Mouse (Mus musculus) testis, postnatal 10 days (tissue): ENCODE measurements around the gene Ppp1r13l.

Experiments
- DNase-seq: peaks from one replicate; pipeline ENCODE4 v3.0.0; 2021; ENCODE audit warnings: low spot score

Ppp1r13l gene

GRCm38 (mm10) chr7:19359299-19359891, at the start of gene Ppp1r13l, which contains the start of gene Cd3eap:
TSS of gene Ppp1r13l (plus strand) at chr7:19359749.
TSS of gene Cd3eap (minus strand) at chr7:19359483.
- peak; percentile 92 for DNase-seq

- DNase-seq, result peak; percentile 97
These were observed 49.5 kb upstream of the Ppp1r13l start, which contains the start of gene Fosb for GRCm38 (mm10) chr7:19309884-19310641. TSS of gene Fosb (minus strand) at chr7:19310051.

GRCm38 (mm10) chr7:19311991-19312390, 47.6 kb upstream of the Ppp1r13l start:
- no peak for DNase-seq

GRCm38 (mm10) chr7:19314033-19314432, 45.5 kb upstream of the Ppp1r13l start:
- no peak for DNase-seq

- no peak for DNase-seq
These were observed 42.9 kb upstream of the Ppp1r13l start for GRCm38 (mm10) chr7:19316451-19317161.

- DNase-seq, result no peak
These were observed 41.3 kb upstream of the Ppp1r13l start for GRCm38 (mm10) chr7:19318201-19318600.

- DNase-seq, result no peak
These were observed 40.9 kb upstream of the Ppp1r13l start for GRCm38 (mm10) chr7:19318676-19319075.

GRCm38 (mm10) chr7:19319458-19319857, 40.1 kb upstream of the Ppp1r13l start:
- DNase-seq, result no peak

GRCm38 (mm10) chr7:19319906-19320305, 39.6 kb upstream of the Ppp1r13l start:
- DNase-seq, result peak; percentile 97

- DNase-seq, result no peak
These were observed 38.9 kb upstream of the Ppp1r13l start for GRCm38 (mm10) chr7:19320637-19321036.

- no peak for DNase-seq
These were observed 38.1 kb upstream of the Ppp1r13l start for GRCm38 (mm10) chr7:19321464-19321863.

- DNase-seq, result no peak
These were observed 37.1 kb upstream of the Ppp1r13l start for GRCm38 (mm10) chr7:19322489-19322888.

GRCm38 (mm10) chr7:19324221-19324620, 35.3 kb upstream of the Ppp1r13l start:
- no peak for DNase-seq

GRCm38 (mm10) chr7:19325262-19326199, 34.0 kb upstream of the Ppp1r13l start:
- DNase-seq, result no peak

GRCm38 (mm10) chr7:19326359-19326758, 33.2 kb upstream of the Ppp1r13l start:
- peak; percentile 93 for DNase-seq

GRCm38 (mm10) chr7:19327128-19327527, 32.4 kb upstream of the Ppp1r13l start:
- peak; percentile 88 for DNase-seq

GRCm38 (mm10) chr7:19327782-19328181, 31.8 kb upstream of the Ppp1r13l start:
- DNase-seq, result no peak

GRCm38 (mm10) chr7:19328425-19328824, 31.1 kb upstream of the Ppp1r13l start:
- no peak for DNase-seq

- no peak for DNase-seq
These were observed 27.6 kb upstream of the Ppp1r13l start for GRCm38 (mm10) chr7:19331910-19332309.

- peak; percentile 79 for DNase-seq
These were observed 26.7 kb upstream of the Ppp1r13l start for GRCm38 (mm10) chr7:19332709-19333352.

- no peak for DNase-seq
These were observed 24.0 kb upstream of the Ppp1r13l start for GRCm38 (mm10) chr7:19335583-19335982.
